Mouse (Mus musculus): ENCODE results near the gene Lgals1. TPM values are rescaled to one million over a fixed set of nuclear protein-coding genes. Genes with fewer than 3 reads are reported as not detected.

The Lgals1 gene
- polyA plus RNA-seq (2015; fragmentation: Nextera tagmentation; extraction: Ambion mirVana), result 598 and 732 TPM in 2 replicates

GRCm38 (mm10) chr15:78926021-78926919 is at the start of gene Lgals1:
Lgals1 (plus strand) TSS chr15:78926725.
- DNase-seq (ENCODE audit: low spot score), result peak; percentile 74

GRCm38 (mm10) chr15:78876991-78877809 is 49.3 kb upstream of the Lgals1 start, which contains the start of gene Gga1:
Gga1 (plus strand) TSS chr15:78877190.
- DNase-seq (ENCODE audit: low spot score), result peak; percentile 96

- DNase-seq (ENCODE audit: low spot score), result no peak
Measured at GRCm38 (mm10) chr15:78877810-78878390, 48.6 kb upstream of the Lgals1 start.

- DNase-seq (ENCODE audit: low spot score), result peak; percentile 41
Measured at GRCm38 (mm10) chr15:78878792-78879516, 47.6 kb upstream of the Lgals1 start.

- DNase-seq (ENCODE audit: low spot score), result no peak
Measured at GRCm38 (mm10) chr15:78880432-78880831, 46.1 kb upstream of the Lgals1 start.

GRCm38 (mm10) chr15:78881828-78882227 is 44.7 kb upstream of the Lgals1 start:
- no peak for DNase-seq (ENCODE audit: low spot score)

- DNase-seq (ENCODE audit: low spot score), result no peak
Measured at GRCm38 (mm10) chr15:78889401-78889853, 37.1 kb upstream of the Lgals1 start.

- DNase-seq (ENCODE audit: low spot score), result no peak
Measured at GRCm38 (mm10) chr15:78892440-78892839, 34.1 kb upstream of the Lgals1 start.

GRCm38 (mm10) chr15:78894726-78895125 is 31.8 kb upstream of the Lgals1 start:
- peak; percentile 50 for DNase-seq (ENCODE audit: low spot score)

- no peak for DNase-seq (ENCODE audit: low spot score)
Measured at GRCm38 (mm10) chr15:78895741-78896140, 30.8 kb upstream of the Lgals1 start.

GRCm38 (mm10) chr15:78896149-78896548 is 30.4 kb upstream of the Lgals1 start:
- peak; percentile 56 for DNase-seq (ENCODE audit: low spot score)

GRCm38 (mm10) chr15:78897488-78897887 is 29.0 kb upstream of the Lgals1 start:
- DNase-seq (ENCODE audit: low spot score), result no peak

- peak; percentile 83 for DNase-seq (ENCODE audit: low spot score)
Measured at GRCm38 (mm10) chr15:78898507-78899001, 28.0 kb upstream of the Lgals1 start.

- DNase-seq (ENCODE audit: low spot score), result no peak
Measured at GRCm38 (mm10) chr15:78899409-78899739, 27.2 kb upstream of the Lgals1 start, which contains the start of gene Gm49510. Gm49510 (plus strand) TSS chr15:78899667.

GRCm38 (mm10) chr15:78899740-78900584 is 26.6 kb upstream of the Lgals1 start, which contains the start of gene Sh3bp1:
Sh3bp1 (plus strand) TSS chr15:78899768.
- peak; percentile 80 for DNase-seq (ENCODE audit: low spot score)

- DNase-seq (ENCODE audit: low spot score), result no peak
Measured at GRCm38 (mm10) chr15:78900585-78901421, 25.7 kb upstream of the Lgals1 start.

GRCm38 (mm10) chr15:78901422-78901789 is 25.1 kb upstream of the Lgals1 start:
- no peak for DNase-seq (ENCODE audit: low spot score)

- DNase-seq (ENCODE audit: low spot score), result peak; percentile 79
Measured at GRCm38 (mm10) chr15:78903243-78903642, 23.3 kb upstream of the Lgals1 start.

GRCm38 (mm10) chr15:78908399-78908798 is 18.1 kb upstream of the Lgals1 start:
- no peak for DNase-seq (ENCODE audit: low spot score)
